Mouse (Mus musculus) CD4-positive helper T cell, adult 2 months (primary cell): ENCODE data around the gene Nfxl1.

ENCODE experiments used
- DNase-seq: peaks from one replicate; pipeline ENCODE4 v3.0.0-alpha.2; 2012; ENCODE audit warnings: low read depth, missing footprints, low spot score

Gene Nfxl1

DNA sequence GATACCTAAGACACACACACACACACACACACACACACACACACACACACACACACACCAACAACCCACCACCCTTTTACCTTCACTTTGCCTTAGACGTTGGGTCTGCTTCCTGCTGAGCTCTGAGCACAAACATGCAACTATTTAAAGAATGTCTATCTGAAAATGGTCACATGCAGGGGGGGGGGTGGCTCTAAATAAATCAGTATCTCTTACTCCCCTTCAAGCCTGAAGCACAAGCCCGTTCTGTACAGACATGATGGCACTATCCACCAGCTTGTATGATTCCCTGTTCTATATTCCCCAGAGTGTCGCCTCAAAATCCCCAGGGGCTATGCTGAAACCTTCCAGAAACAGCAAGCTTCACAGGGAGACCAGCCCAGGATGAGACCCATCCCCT, 57.7 kb downstream of the Nfxl1 start:
- DNase-seq: no peak

DNA sequence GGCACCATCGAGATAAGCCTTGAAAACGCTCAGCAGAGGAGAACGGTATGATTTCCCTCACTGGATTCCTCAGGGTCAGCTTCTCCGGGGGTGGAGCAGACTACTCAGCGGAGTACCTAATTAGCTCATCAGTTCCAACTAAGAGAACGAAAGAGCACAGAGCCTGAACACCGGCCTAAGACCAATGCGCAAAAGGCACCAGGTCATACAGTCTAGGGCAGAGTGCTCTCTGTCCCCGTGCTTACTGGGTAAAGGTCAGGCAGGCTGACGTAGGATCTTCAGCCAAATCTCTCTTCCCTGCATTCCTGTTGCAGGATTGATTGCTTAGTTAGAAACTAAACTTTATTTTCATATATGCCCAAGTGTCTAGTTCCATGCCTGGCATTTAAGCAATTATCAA, 61.2 kb downstream of the Nfxl1 start:
- no peak for DNase-seq

DNA sequence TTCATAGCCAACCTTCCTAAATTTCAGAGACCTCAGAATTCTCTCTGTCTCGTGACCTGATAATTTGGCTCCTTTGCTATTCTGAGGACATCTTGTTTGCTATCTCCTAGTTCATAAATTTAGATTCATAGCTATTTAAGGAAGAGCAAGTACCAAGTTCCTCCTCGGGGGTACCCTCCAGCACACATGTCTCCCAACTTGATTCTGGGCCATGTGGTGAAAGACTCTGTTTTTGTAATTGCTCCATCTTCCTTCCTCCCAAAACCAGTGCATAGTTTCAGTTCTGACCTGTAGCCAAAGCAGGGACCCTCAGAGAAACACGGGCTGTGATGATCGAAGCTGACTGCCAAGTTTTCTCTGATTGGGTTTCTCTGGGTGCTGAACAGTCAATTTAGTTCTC, 62.7 kb downstream of the Nfxl1 start:
- no peak for DNase-seq

DNA sequence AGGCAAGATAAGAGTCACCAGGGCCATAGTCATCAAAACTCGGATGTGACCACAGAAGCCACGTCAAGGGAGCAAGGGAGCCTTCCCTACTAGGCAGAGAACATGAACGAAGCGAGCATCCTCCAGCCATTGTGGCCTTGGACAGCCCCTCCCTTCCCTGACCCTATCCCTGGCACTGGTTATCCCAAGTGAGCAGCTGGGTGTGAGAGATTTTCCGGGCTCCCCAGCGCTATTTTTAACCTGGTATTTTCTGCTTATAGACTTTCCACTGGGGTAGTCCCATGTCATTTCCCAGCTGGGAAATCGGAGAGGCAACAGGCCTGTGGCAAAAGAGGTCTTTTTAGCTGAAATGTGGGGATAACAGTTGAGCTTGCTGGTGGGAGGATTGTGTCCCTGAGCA, 65.6 kb downstream of the Nfxl1 start:
- DNase-seq: no peak

DNA sequence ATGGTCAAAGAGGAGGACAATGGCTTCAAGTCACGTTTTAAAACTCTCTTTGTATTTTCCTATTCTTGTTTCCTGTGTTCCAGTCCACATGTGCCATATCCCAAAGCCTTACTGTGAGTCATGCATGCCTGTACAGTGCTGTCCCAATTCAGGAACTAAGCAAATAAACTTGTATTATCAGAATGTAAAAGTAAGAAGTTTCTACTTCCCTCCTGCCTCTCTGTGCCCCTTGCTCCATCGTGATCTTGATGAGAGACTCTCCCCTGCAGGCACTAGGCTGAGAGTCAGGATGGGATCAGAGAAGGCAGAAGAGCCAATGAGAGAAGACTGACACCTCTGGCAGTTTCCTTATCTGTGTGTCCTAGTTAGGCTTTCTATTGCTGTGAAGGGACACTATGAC, 68.3 kb downstream of the Nfxl1 start:
- DNase-seq: no peak

DNA sequence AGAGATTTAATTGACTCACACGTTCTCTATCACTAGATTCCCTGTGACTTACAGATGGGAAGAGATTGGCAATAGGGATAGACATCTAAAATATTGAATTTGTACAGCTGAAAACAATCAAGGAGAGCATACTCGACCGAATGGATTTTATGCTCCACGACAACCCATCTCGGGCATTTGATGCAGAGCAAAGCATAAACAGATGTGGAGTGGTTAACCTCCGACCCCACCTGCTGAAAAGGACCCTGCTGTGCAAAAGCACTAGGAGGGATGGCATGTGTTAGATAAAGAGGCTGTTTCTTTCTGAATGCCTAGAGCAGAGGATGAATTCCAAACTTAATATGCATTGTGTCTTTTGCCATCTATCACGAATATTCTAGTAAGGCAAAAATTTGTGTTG, 79.0 kb downstream of the Nfxl1 start:
- DNase-seq: no peak

DNA sequence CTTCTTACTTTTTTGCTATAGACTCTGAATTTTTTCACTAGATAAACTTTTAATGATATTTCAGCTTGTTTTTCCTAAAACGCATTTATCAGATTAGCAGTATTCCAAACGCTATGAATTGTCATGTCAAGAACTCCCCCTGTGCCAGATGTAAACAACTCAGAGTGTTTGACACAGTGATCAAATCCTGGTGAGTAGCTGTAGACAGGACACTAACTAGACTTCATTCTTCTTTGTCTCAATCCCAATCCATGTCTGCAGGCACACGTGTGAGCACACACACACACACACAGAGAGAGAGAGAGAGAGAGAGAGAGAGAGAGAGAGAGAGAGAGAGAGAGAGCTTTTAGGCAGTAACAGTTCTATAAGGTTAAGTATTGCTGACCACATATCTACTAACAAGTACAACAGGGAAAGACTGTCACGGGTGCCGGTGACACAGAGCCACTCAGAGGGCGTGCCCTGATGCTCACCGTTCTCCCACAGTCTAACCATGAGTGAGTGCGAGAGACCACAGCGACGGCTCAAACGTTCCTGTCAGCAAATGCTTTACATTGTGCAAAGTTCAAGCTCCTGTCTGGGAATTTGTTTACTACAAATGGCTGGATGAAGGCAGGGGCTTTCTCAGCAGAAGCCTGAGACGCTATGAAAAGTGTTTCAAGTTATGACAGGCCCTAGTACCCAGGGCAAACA, 87.0 kb downstream of the Nfxl1 start:
- no peak for DNase-seq

DNA sequence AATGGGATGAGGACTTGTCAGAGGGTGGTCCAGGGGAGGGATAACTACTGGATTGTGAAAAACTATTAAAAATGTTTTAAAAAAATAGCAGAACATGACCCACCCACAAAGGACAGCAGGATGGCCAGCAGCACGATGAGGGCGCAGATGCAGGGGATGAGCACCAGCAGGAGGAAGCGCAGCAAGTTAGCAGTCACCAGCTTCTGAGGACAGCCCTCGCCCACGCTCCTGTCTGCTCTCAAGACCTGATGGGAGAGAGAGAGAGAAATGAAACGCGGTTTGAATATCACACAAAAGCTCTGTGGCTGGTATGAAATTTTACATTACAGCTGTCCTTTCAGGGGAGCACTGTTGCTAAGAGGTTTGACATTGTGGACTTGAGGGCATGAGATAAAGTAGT, 87.7 kb downstream of the Nfxl1 start:
- DNase-seq: no peak

DNA sequence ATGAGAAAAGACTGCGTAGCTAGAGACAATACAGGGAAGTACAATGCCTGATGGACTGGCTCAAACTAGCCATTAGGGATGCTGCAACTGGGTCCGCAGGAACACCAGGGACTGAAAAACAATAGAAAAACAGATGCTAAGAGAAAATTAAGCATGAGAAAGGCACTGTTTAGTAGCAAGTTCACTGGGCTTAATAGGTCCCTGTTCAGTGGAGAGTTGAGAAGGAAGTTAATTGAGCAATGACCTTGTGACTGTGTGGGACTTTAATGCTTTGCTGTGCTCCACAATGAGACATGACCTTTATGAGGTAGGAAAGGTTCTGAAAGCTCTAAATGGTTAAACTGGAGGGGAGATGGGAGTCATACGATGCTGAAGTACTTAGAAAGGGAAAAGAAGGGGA, 94.6 kb downstream of the Nfxl1 start:
- DNase-seq: no peak
